Mouse (Mus musculus) ovary, adult 18-20 months (tissue): ENCODE data around the gene Pdzd8.

Source experiments
- DNase-seq: peaks from one replicate; pipeline ENCODE4 v3.0.0; 2022; ENCODE audit warnings: low spot score, mixed read lengths

The Pdzd8 gene

GRCm38 (mm10) chr19:59276354-59276753, 69.2 kb downstream of the Pdzd8 start:
- no peak for DNase-seq

- no peak for DNase-seq
Measured at GRCm38 (mm10) chr19:59273190-59273589, 72.4 kb downstream of the Pdzd8 start.

DNA sequence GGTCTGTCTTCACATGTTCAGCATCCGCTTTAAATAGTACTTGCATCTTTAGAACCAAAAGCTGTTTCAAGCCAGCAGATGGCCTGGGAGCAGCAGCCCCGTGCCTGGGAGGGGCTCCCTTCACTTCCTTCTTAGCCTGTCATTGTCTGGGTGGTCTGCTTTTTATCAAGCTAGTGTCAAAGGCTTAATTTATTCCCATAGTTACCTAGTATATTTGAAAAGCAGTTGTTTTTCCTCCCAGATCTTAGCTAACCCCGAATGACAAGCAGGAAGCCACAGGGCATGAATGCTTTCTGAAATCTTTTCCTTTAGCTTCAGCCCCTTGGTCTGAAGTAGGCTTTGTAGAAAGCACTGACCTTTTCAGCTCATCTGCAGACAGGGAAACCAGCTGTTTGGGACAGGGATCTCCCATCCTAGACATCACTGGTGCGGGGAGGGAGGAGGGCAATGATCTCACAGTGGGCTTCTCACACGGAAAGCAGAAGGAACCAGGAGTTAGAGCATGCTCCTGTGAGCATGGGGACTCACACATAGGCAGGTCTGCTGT, 78.1 kb downstream of the Pdzd8 start:
- no peak for DNase-seq

GRCm38 (mm10) chr19:59265907-59266306, 79.7 kb downstream of the Pdzd8 start:
- no peak for DNase-seq

DNA sequence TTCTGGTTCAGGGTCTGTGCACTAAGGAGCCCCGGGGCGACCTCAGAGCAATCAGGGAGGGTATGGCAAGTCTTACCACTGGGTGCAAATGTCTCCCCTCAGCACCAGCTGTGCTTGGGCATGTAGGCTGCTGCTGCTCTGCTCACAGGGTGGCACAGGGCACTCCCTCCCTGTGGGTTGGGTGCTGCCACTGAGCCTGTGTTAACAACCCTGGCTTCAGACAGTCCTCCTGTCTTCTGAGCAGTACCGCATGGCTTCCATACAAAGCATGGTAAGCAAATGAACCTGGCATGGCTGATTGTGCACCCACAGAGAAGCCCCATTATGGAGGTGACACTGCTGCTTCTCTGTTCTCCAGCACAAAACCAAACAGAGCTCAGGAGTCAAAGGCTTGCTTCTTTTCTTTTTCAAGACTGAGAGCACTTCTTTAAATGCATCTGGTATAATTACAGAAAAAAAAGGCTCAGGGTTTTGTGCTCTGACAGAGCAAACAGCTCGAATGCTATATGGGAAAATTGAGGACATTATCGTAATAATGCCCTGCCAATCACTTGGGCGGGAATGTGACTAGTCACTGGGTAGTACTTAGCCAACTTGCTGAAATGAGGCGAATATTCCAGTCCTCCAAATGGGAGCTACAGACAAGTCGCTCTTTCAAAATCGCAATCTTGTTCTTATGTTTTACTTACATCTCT, 80.6 kb downstream of the Pdzd8 start:
- no peak for DNase-seq

DNA sequence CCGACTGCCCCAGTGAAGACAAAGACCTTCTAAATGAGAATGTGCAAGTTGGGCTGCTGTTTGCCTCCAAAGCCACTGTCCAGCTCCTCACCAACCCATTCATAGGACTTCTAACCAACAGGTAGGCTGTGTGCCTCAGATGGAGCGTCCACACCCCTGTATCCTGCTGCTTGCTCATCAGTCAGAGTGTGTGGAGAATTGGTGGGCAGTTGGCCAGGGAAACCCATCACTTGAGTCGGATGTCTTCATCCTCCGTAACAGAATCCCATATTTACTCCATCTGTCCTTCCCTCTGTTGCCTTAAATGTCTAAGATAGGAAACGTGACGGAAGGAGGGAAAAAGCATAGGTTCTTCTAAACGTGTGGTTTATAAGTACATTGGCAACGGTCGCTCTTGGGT, 82.4 kb downstream of the Pdzd8 start:
- DNase-seq = no peak

DNA sequence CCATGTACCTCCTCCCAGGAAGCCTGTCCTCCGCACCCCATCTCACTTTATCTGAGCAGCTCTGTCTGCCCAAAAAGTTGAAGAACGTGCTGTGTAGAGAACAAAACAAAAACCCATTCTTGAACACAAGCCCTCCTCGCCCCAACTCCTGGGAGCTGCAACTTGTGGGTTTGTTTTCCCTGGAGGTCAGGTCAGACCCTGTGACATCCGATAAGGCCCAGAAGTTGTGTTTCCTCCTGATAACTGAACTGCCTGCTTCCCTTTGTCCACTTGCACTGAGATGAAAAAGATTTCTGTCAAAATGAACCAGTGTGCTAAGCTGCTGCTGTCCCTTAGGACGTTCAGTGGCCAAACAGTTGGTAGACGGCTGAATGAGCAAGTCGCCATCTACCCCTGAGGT, 84.0 kb downstream of the Pdzd8 start:
- no peak for DNase-seq

- peak; percentile 54 for DNase-seq
Measured at GRCm38 (mm10) chr19:59260718-59261442, 84.7 kb downstream of the Pdzd8 start, which contains the start of gene Slc18a2. TSS of gene Slc18a2 (plus strand) at chr19:59260896.

GRCm38 (mm10) chr19:59259633-59260032, 85.9 kb downstream of the Pdzd8 start:
- no peak for DNase-seq

- DNase-seq = no peak
Measured at GRCm38 (mm10) chr19:59252651-59253050, 92.9 kb downstream of the Pdzd8 start.

- no peak for DNase-seq
Measured at GRCm38 (mm10) chr19:59248553-59249286, 96.9 kb downstream of the Pdzd8 start.

DNA sequence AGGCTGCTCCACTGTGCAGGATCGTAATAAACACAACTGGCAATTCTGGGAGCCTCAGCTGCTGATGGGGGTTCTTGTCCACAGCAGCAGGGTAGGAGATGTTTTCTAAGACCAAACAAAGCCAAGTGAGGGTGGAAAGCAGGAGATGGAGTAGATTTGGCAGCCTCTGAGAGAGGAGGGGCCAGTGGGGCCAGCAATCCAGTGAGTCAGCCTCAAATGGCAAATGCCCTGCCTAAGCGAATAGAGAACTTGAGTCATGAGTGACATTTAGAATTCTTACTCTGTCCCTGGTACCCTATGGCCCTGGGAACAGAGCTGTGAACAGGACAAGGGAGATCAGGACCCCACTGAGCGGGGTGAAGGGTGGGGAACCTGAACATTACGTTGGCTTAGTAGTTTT, 97.4 kb downstream of the Pdzd8 start:
- no peak for DNase-seq
